Mouse (Mus musculus) spleen, postnatal 4 days (tissue): ENCODE measurements around the gene Kctd13.

Experiments
- DNase-seq, 2 experiments: peaks; one replicate each; pipeline ENCODE4 v3.0.0; 2022; ENCODE audit warnings: low spot score in 2 of 2

Gene Kctd13

GRCm38 (mm10) chr7:126941801-126942200 is 13.1 kb downstream of the Kctd13 start:
- no peak for DNase-seq

GRCm38 (mm10) chr7:126946530-126946929 is 17.9 kb downstream of the Kctd13 start:
- DNase-seq = peak in 1 of 2 experiments; percentile 74

GRCm38 (mm10) chr7:126948626-126949025 is 19.9 kb downstream of the Kctd13 start:
- DNase-seq = peak in 1 of 2 experiments; percentile 63

GRCm38 (mm10) chr7:126949403-126949792 is 20.7 kb downstream of the Kctd13 start, which contains the start of gene Asphd1:
TSS of gene Asphd1 (minus strand) at chr7:126949582.
- no peak for DNase-seq

GRCm38 (mm10) chr7:126949793-126950646 is 21.3 kb downstream of the Kctd13 start, which contains the start of gene Sez6l2:
TSS of gene Sez6l2 (plus strand) at chr7:126950563.
- DNase-seq = peak; percentile 92 to 99

GRCm38 (mm10) chr7:126950647-126951615 is 22.3 kb downstream of the Kctd13 start:
- DNase-seq = no peak

GRCm38 (mm10) chr7:126951741-126952140 is 23.1 kb downstream of the Kctd13 start:
- no peak for DNase-seq

GRCm38 (mm10) chr7:126952646-126953045 is 24.0 kb downstream of the Kctd13 start:
- DNase-seq = no peak

GRCm38 (mm10) chr7:126955125-126955524 is 26.4 kb downstream of the Kctd13 start:
- no peak for DNase-seq

- DNase-seq = no peak
Observed at GRCm38 (mm10) chr7:126959780-126960179, 31.1 kb downstream of the Kctd13 start.

- no peak for DNase-seq
Observed at GRCm38 (mm10) chr7:126961095-126961494, 32.4 kb downstream of the Kctd13 start.

- DNase-seq = no peak
Observed at GRCm38 (mm10) chr7:126961965-126962364, 33.3 kb downstream of the Kctd13 start.

- no peak for DNase-seq
Observed at GRCm38 (mm10) chr7:126963548-126964286, 35.0 kb downstream of the Kctd13 start.

- no peak for DNase-seq
Observed at GRCm38 (mm10) chr7:126965568-126965967, 36.9 kb downstream of the Kctd13 start.

GRCm38 (mm10) chr7:126967361-126967760 is 38.7 kb downstream of the Kctd13 start:
- DNase-seq = no peak

- DNase-seq = no peak
Observed at GRCm38 (mm10) chr7:126975493-126975892, 46.8 kb downstream of the Kctd13 start.

- no peak for DNase-seq
Observed at GRCm38 (mm10) chr7:126975893-126975949, 47.0 kb downstream of the Kctd13 start, which contains the start of gene Cdipt. TSS of gene Cdipt (plus strand) at chr7:126975914.

GRCm38 (mm10) chr7:126975950-126976866 is 47.5 kb downstream of the Kctd13 start, which contains the start of gene Cdiptos:
TSS of gene Cdiptos (minus strand) at chr7:126976098.
- peak; percentile 95 to 99 for DNase-seq

GRCm38 (mm10) chr7:126976878-126977459 is 48.3 kb downstream of the Kctd13 start:
- DNase-seq = no peak

GRCm38 (mm10) chr7:126978841-126979240 is 50.2 kb downstream of the Kctd13 start:
- no peak for DNase-seq
